In genomic region chr8:87746072-87746471, GRCm38 (mm10) we compare ENCODE assay signal across 9 mouse cellular contexts.
DNase-seq lines count a peak whose midpoint lies in the region; ATAC-seq and TF ChIP-seq lines count a peak whose summit lies in the region.
"Had no signal": no experiment of that assay in that cellular context is flagged by ENCODE, and none has a peak within 500 bp of the region (broad histone marks: within the 10 kb centered on the region; RNA-seq: fewer than 3 reads in every experiment).

No protein-coding gene starts in this region.

- 29% methylated on average over 14 of the region's 14 CpGs for WGBS in heart, embryonic 14.5 days
- 40% methylated on average over 14 of the region's 14 CpGs for WGBS in midbrain, postnatal 0 days

- ATAC-seq in heart, embryonic 14.5 days (ENCODE audit: insufficient number of reproducible peaks, insufficient read depth, low FRiP score, low read depth), result peak; percentile 18; the same call in 1 of the 2 replicates
- no peak for ATAC-seq in midbrain, postnatal 0 days (ENCODE audit: low FRiP score)
- ATAC-seq: Patski had no signal

- H3K9me3 ChIP-seq in E14TG2a.4 (ENCODE audit: low read length), result 0 out of 2 replicates have a peak, but pooled peaks cover 3% of the 10 kb centered on the region
- no peaks in the 10 kb centered on the region for H3K9me3 ChIP-seq in heart, embryonic 14.5 days (ENCODE audit: control insufficient read depth, low read length)
- H3K9me3 ChIP-seq in midbrain, postnatal 0 days (ENCODE audit: low read length), result no peaks in the 10 kb centered on the region

- H3K4me3 ChIP-seq in E14TG2a.4 (replicated peaks; ENCODE audit: low read length), result peak overlapping the region; percentile 3; the same call in 1 of the 2 replicates
- H3K4me3 ChIP-seq in heart, embryonic 14.5 days (ENCODE audit: control insufficient read depth in 1 of 2, insufficient read depth in 1 of 2, low read depth in 1 of 2, low read length in 2 of 2), result no peak overlapping the region
- H3K4me3 ChIP-seq in midbrain, postnatal 0 days (ENCODE audit: low read depth, low read length), result no peak overlapping the region
- H3K4me3 ChIP-seq in layer of hippocampus, adult 2 months, result no peak overlapping the region

- peak overlapping the region in 1 of 2 experiments; percentile 17; a peak in 1 of 4 replicates for H3K27ac ChIP-seq in heart, embryonic 14.5 days (replicated peaks in 1 of 2; ENCODE audit: control insufficient read depth in 1 of 2, insufficient read depth in 1 of 2, low read depth in 2 of 2, low read length in 2 of 2)
- H3K27ac ChIP-seq in midbrain, postnatal 0 days (ENCODE audit: low read depth, low read length), result no peak overlapping the region
- H3K27ac ChIP-seq in layer of hippocampus, adult 2 months, result no peak overlapping the region

- no peak overlapping the region for H3K9ac ChIP-seq in heart, embryonic 14.5 days (ENCODE audit: low read length)
- H3K9ac ChIP-seq in midbrain, postnatal 0 days (replicated peaks; ENCODE audit: low read length, poor library complexity, severe bottlenecking), result no peak overlapping the region

- TF ChIP-seq CTCF in E14TG2a.4 (conservative IDR thresholded peaks at IDR 0.05; ENCODE audit: low read length), result no peak
- no peak for TF ChIP-seq CTCF in midbrain, postnatal 0 days (IDR thresholded peaks at IDR 0.05)
- no peak for TF ChIP-seq CTCF in layer of hippocampus, adult 2 months (conservative IDR thresholded peaks at IDR 0.05)

- H3K27me3 ChIP-seq in E14TG2a.4 (ENCODE audit: insufficient read depth, low read length), result peaks cover 7% of the 10 kb centered on the region; the same call in 1 of the 2 replicates
- no peaks in the 10 kb centered on the region for H3K27me3 ChIP-seq in heart, embryonic 14.5 days (ENCODE audit: control insufficient read depth, insufficient read depth, low read length)
- H3K27me3 ChIP-seq in midbrain, postnatal 0 days (ENCODE audit: insufficient read depth, low read length), result no peaks in the 10 kb centered on the region

- peak; percentile 49 for DNase-seq in cerebellum, adult 9-11 months
- peak; percentile 83 for DNase-seq in kidney, postnatal 10 days
- peak; percentile 63 for DNase-seq in midbrain, postnatal 0 days (ENCODE audit: low spot score)
- DNase-seq in layer of hippocampus, adult 2 months (ENCODE audit: low spot score in 2 of 2), result no peak
- DNase-seq in gastrocnemius, postnatal 25 days, result no peak
- no peak for DNase-seq in frontal cortex, postnatal 14 days (ENCODE audit: low spot score in 2 of 2)

- peaks cover 62% of the 10 kb centered on the region for H3K4me1 ChIP-seq in E14TG2a.4 (replicated peaks; ENCODE audit: low read depth, low read length)
- peaks cover 13 to 24% of the 10 kb centered on the region in 2 experiments for H3K4me1 ChIP-seq in heart, embryonic 14.5 days (ENCODE audit: control insufficient read depth in 2 of 2, insufficient read depth in 2 of 2, low read length in 2 of 2)
- peaks cover 17% of the 10 kb centered on the region; the same call in 1 of the 2 replicates for H3K4me1 ChIP-seq in midbrain, postnatal 0 days (ENCODE audit: insufficient read depth, low read length)

- no peaks in the 10 kb centered on the region; the same call in 1 of the 2 replicates for H3K36me3 ChIP-seq in E14TG2a.4 (ENCODE audit: insufficient read depth, low read length)
- no peaks in the 10 kb centered on the region for H3K36me3 ChIP-seq in heart, embryonic 14.5 days (ENCODE audit: control insufficient read depth, insufficient read depth, low read length)
- H3K36me3 ChIP-seq in midbrain, postnatal 0 days (ENCODE audit: insufficient read depth, low read length), result no peaks in the 10 kb centered on the region

- peak overlapping the region; percentile 11; the same call in 1 of the 2 replicates for H3K4me2 ChIP-seq in heart, embryonic 14.5 days (ENCODE audit: low read length)
- no peak overlapping the region for H3K4me2 ChIP-seq in midbrain, postnatal 0 days (ENCODE audit: low read depth, low read length, poor library complexity, severe bottlenecking)

Comparison
In these comparisons a context has a peak if more than half of its experiments do, and no peak if none do; other contexts are left out.
1. DNase-seq: peak in cerebellum, adult 9-11 months (single experiment), kidney, postnatal 10 days (single experiment) and midbrain, postnatal 0 days (single experiment); none in layer of hippocampus, adult 2 months (0 of 2), gastrocnemius, postnatal 25 days (single experiment) and frontal cortex, postnatal 14 days (0 of 2).